Mouse (Mus musculus) adrenal gland, postnatal 14 days (tissue): Measurements from ENCODE around the gene Agbl5. TPM values are rescaled to one million over a fixed set of nuclear protein-coding genes. Genes with fewer than 3 reads are reported as not detected.

Source experiments
- DNase-seq: peaks from one replicate; pipeline ENCODE4 v3.0.0; 2021; ENCODE audit warnings: mixed read lengths
- total RNA-seq: library from RNA; stranded (reverse); gene quantifications from 2 replicates; pipeline ENCODE4 v1.2.3, GENCODE M21; 2021

The Agbl5 gene
- total RNA-seq, 1 experiment from 2014 or later: 11.7 TPM

DNA sequence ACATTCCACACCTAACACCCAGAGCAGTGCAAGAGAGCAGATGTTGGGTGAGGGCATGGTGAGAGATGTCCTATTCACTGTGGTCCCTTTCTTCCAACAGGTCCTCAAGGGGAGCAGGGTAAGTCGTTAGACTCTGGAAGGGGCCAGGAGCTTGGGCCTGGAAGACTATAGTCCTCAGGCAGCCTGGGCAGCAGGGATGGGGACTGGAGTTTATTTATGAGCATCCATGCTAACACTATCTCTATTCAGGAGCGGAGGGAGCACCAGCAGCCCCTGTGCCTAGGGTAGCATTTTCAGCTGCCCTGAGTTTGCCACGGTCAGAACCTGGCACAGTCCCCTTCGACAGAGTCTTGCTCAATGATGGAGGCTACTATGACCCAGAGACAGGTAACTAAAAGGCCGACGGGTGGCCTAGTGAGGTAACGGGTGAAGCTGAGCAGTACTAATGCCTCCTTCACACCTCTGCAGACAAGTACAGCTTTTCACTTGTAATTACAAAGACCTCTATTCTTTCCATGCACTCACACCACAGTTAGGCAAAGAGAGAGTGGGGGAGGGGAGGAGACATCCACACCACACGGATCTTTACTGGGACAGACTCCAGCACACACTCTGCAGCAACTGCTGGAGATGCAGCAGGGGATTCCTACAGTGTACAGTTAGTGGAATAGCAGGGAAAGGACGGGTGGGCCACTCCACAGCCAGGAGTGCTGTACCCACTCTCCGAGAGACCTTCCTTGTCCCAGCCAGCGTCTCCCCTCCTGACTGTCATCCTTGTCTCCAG is 31.5 kb downstream of the Agbl5 start:
- DNase-seq: no peak

DNA sequence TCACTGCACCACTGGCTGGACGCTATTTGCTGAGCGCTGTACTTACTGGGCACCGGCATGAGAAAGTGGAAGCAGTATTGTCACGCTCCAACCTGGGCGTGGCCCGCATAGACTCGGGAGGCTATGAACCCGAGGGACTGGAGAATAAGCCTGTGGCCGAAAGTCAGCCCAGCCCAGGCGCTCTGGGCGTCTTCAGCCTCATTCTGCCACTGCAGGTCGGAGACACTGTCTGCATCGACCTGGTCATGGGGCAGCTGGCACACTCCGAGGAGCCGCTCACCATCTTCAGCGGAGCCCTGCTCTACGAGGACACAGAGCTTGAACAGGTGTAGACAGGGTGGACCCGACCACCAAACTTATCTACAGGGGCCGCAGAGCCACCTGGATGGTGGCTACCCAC is 32.1 kb downstream of the Agbl5 start:
- DNase-seq: no peak

GRCm38 (mm10) chr5:30921256-30922033 is 33.0 kb downstream of the Agbl5 start, which contains the start of gene Khk:
TSS of gene Khk (plus strand) at chr5:30921431.
- peak; percentile 96 for DNase-seq

- no peak for DNase-seq
Measured at GRCm38 (mm10) chr5:30922581-30923041, 34.1 kb downstream of the Agbl5 start.

- no peak for DNase-seq
Measured at GRCm38 (mm10) chr5:30923119-30923518, 34.6 kb downstream of the Agbl5 start.

- no peak for DNase-seq
Measured at GRCm38 (mm10) chr5:30924614-30925013, 36.1 kb downstream of the Agbl5 start.

DNA sequence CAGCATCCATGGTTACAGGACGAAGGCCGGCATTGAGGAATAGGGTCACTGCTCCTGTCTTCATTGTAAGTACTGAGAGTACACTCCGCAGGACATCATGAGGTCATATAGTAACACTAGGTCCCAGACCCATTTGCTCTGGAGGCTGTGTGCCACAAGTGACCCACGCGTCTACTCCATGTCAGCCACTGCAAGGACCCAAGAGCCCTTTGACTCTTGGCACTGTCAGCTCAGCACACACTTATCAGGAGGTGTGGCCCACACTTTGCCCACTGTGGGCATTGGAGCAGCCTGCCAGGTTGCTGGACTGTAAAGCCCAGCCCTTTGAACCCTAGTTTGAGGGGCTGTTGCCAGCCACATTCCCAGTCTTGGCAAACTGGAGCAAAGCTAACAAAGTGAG is 36.7 kb downstream of the Agbl5 start:
- DNase-seq: no peak

DNA sequence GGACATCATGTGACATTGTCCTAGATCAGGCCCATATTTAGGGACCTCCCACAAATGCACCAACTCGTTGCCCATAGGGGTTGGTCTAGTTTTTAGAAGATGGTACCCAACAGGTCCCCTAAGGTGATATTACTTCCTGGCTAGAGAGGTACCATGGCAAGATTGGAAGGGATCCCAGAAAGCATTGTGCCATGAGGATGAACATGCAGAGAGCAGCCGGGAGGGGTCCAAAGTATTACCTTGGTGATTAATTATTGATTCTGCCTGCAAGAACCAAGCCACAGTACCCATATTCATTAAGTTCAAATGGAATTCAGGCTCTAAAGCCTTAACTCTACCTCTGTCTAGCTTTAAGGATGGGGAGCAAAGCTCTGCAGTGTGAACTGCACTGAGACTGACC is 37.6 kb downstream of the Agbl5 start:
- no peak for DNase-seq

- DNase-seq: peak; percentile 62
Measured at GRCm38 (mm10) chr5:30927945-30928529, 39.5 kb downstream of the Agbl5 start.

GRCm38 (mm10) chr5:30930121-30930520 is 41.6 kb downstream of the Agbl5 start:
- peak; percentile 85 for DNase-seq

GRCm38 (mm10) chr5:30930846-30931245 is 42.4 kb downstream of the Agbl5 start:
- DNase-seq: no peak

DNA sequence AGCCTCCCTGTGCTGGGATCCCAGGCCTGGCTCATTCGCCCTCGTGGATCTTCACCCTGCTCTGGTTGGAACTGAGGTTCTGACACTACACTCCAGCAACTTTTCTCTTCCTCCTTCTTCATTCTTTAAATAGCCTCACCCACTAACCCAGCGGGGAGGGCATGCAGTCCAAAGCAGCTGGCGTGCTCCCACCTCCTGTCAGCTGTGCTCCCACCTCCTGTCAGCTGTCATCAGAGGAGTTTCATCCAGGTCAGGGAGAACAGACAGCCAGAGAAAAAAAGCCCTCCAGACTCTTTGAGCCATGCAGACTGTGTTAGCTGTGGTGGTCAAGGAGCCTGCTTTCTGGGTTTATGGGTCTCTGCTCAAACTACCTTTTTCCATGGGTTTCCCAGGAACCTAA is 42.9 kb downstream of the Agbl5 start:
- no peak for DNase-seq

- no peak for DNase-seq
Measured at GRCm38 (mm10) chr5:30933705-30934104, 45.2 kb downstream of the Agbl5 start.

GRCm38 (mm10) chr5:30934725-30935461 is 46.4 kb downstream of the Agbl5 start:
- no peak for DNase-seq

DNA sequence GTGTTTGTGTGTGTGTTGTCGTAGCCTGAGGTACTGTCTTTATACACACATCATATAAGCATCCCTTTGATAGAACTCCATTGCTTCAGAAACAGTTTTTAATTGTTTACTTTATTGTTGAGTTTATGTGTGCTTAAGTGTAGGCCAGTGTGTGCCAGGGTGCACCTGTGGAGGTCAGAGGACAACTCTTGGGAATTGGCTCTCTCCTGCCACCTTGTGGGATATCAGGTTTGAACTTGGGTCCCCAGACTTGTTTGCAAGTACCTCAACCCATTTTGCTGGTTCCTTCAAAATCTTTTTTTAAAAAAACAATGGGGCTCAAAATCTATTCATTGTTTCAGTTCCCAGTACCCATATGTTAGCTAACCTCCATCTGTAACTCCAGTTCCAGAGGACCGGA is 54.5 kb downstream of the Agbl5 start:
- DNase-seq: no peak

DNA sequence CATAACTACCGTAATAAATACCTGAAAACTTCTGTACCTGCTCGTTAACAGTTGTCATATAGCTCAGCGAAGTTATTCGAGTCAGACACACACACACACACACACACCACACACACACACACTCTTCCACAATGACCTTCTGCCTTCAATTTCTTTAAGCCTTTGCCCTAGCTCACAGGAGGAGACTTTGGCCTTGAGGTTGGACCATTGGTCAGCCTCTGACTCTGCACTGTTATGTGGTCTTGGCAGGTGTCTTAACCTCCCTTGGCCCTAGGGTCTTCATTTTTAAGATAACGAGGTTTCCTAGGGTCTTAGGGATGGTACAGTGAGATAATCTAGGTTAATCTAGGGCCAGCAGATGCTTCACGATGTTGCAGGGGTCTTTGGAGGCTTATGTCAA is 55.9 kb downstream of the Agbl5 start:
- no peak for DNase-seq

GRCm38 (mm10) chr5:30944956-30945781 is 56.7 kb downstream of the Agbl5 start, which contains the start of gene Cgref1:
TSS of gene Cgref1 (minus strand) at chr5:30945591.
- DNase-seq: peak; percentile 85

DNA sequence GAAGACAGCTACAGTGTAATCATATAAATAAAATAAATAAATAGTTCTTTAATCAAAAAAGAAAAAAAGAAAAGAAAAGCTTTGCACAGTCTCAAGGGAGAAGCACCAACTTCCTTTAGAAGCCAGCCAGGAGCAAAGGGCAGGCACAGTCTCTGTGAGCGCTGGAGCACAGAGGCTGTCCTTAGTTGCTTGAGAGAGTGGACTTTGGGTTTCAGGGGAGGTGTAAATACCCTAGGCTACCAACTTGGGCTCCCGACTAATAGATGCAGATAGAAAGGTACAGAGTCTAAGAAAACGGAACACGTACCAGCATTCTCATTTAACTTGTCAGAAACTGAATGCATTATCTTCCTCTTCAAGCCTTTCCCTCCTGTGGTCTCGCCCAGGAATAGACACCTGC is 60.1 kb downstream of the Agbl5 start:
- no peak for DNase-seq

GRCm38 (mm10) chr5:30949654-30950326 is 61.3 kb downstream of the Agbl5 start:
- DNase-seq: peak; percentile 95

GRCm38 (mm10) chr5:30950451-30950850 is 62.0 kb downstream of the Agbl5 start:
- no peak for DNase-seq

DNA sequence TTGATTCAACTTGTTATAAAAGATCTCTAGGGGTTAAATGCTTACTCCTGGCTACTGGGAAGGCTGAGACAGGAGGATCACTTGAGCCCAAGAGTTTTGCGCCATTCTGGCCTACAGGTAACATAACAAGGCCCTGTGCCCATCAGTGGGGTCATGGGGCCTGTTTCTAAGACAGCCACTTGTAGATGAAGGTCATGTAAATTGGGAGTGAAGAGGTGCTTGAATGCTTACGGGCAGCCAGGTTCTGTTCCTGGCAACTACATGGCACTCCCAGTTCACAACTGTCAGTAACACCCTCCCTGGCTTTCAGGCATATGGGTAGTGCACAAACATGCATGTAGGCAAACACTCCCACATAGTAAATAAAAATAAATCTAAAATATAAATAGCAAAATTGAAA is 62.4 kb downstream of the Agbl5 start:
- no peak for DNase-seq
